Mouse (Mus musculus): Measurements from ENCODE around the gene Zmynd11.

GRCm38 (mm10) chr13:9706720-9707119 is 58.4 kb downstream of the Zmynd11 start:
- TF ChIP-seq CTCF (IDR thresholded peaks at IDR 0.05; ENCODE audit: extremely low read depth, insufficient read depth, insufficient read length, insufficient replicate concordance), result no peak
- no peak for TF ChIP-seq POLR2A (IDR thresholded peaks at IDR 0.05; ENCODE audit: low read depth, low read length)

Data from spleen, adult 2 months (tissue).